Mouse (Mus musculus) small intestine, adult 2 months (tissue): Measurements from ENCODE around the gene Fcf1.

Experiments
- CTCF ChIP-seq: fragments of 200-500 bp; IDR thresholded peaks from 2 replicates; pipeline ENCODE4 v1.5.1; 2012; ENCODE audit warnings: low read depth, mild to moderate bottlenecking, control low read depth, inconsistent platforms, low read length, moderate library complexity, mixed read lengths; ENCODE audit not compliant: insufficient replicate concordance, insufficient read length; ENCODE audit errors: extremely low read depth
- POLR2A ChIP-seq: fragments of 200-500 bp; IDR thresholded peaks from 2 replicates; pipeline ENCODE4 v1.6.1; 2012; ENCODE audit warnings: low read depth, mild to moderate bottlenecking, control low read depth, inconsistent platforms, low read length, moderate library complexity

GRCm38 (mm10) chr12:85009776-85010175 is 39.1 kb downstream of the Fcf1 start:
- no peak for TF ChIP-seq POLR2A
- TF ChIP-seq CTCF, result no peak
